Mouse (Mus musculus): ENCODE measurements around the gene Plek2.
"Not testable (repeated sequence)": the region's sequence is repeated elsewhere in the genome, so short reads cannot be mapped to it uniquely, and the experiment has no call there.

The Plek2 gene

GRCm38 (mm10) chr12:78906707-78907162, at the start of gene Plek2:
Gene Plek2, minus strand, starts transcription at chr12:78906964.
- peak; percentile 71 for DNase-seq

- DNase-seq, result no peak
These were observed 49.6 kb upstream of the Plek2 start for GRCm38 (mm10) chr12:78956405-78956804.

GRCm38 (mm10) chr12:78952484-78952883, 45.7 kb upstream of the Plek2 start:
- peak; percentile 96 for DNase-seq

- no peak for DNase-seq
These were observed 45.3 kb upstream of the Plek2 start for GRCm38 (mm10) chr12:78952053-78952452.

- no peak for DNase-seq
These were observed 40.9 kb upstream of the Plek2 start for GRCm38 (mm10) chr12:78947661-78948060.

- no peak for DNase-seq
These were observed 40.4 kb upstream of the Plek2 start for GRCm38 (mm10) chr12:78947161-78947560.

- DNase-seq, result peak; percentile 66
These were observed 36.2 kb upstream of the Plek2 start for GRCm38 (mm10) chr12:78942931-78943330.

- DNase-seq, result no peak
These were observed 33.3 kb upstream of the Plek2 start for GRCm38 (mm10) chr12:78940081-78940480.

- DNase-seq, result no peak
These were observed 32.8 kb upstream of the Plek2 start for GRCm38 (mm10) chr12:78939393-78940037.

GRCm38 (mm10) chr12:78936494-78936893, 29.7 kb upstream of the Plek2 start:
- no peak for DNase-seq

GRCm38 (mm10) chr12:78929900-78930299, 23.1 kb upstream of the Plek2 start:
- no peak for DNase-seq

- DNase-seq, result no peak
These were observed 20.5 kb upstream of the Plek2 start for GRCm38 (mm10) chr12:78927287-78927686.

GRCm38 (mm10) chr12:78923539-78924189, 16.9 kb upstream of the Plek2 start:
- DNase-seq, result no peak

GRCm38 (mm10) chr12:78922977-78923376, 16.2 kb upstream of the Plek2 start:
- not testable (repeated sequence) for DNase-seq

- DNase-seq, result no peak
These were observed 15.3 kb upstream of the Plek2 start for GRCm38 (mm10) chr12:78922058-78922457.

- DNase-seq, result no peak
These were observed 14.7 kb upstream of the Plek2 start for GRCm38 (mm10) chr12:78921421-78921820.

GRCm38 (mm10) chr12:78919079-78919712, 12.4 kb upstream of the Plek2 start:
- DNase-seq, result peak; percentile 86

GRCm38 (mm10) chr12:78918227-78919078, 11.7 kb upstream of the Plek2 start:
- peak; percentile 91 for DNase-seq

- DNase-seq, result no peak
These were observed 9.5 kb upstream of the Plek2 start for GRCm38 (mm10) chr12:78916278-78916677.

- no peak for DNase-seq
These were observed 8.8 kb upstream of the Plek2 start for GRCm38 (mm10) chr12:78915561-78915960.

GRCm38 (mm10) chr12:78914458-78914857, 7.7 kb upstream of the Plek2 start:
- DNase-seq, result no peak

GRCm38 (mm10) chr12:78911707-78912417, 5.1 kb upstream of the Plek2 start:
- no peak for DNase-seq

Data from cerebellum, adult 9-11 months (tissue).